Mouse (Mus musculus) cortical plate, adult 2 months (tissue): ENCODE measurements around the gene Mc1r.

Source experiments
- CTCF ChIP-seq: fragments of 200-500 bp; IDR thresholded peaks from 2 replicates; pipeline ENCODE4 v1.5.1; 2011; ENCODE audit warnings: mild to moderate bottlenecking, control low read depth, low read length; ENCODE audit not compliant: insufficient read depth; ENCODE audit errors: extremely low read depth
- POLR2A ChIP-seq: fragments of 200-500 bp; IDR thresholded peaks from 2 replicates; pipeline ENCODE4 v1.6.1; 2011; ENCODE audit warnings: mild to moderate bottlenecking, low read length, control low read depth; ENCODE audit not compliant: insufficient read depth; ENCODE audit errors: extremely low read depth

- no peak for TF ChIP-seq POLR2A
- TF ChIP-seq CTCF: peak; percentile 55; the same call in 1 of the 2 replicates
Measured at GRCm38 (mm10) chr8:123422056-123422780, 15.3 kb downstream of the Mc1r start.
